Mouse (Mus musculus) E14TG2a.4 (cell line): ENCODE measurements around the gene Hist1h4f.

Experiments used
- CTCF ChIP-seq: conservative IDR thresholded peaks from 2 replicates; pipeline ENCODE4 v1.5.1; 2014; ENCODE audit warnings: low read length
- NANOG ChIP-seq: IDR thresholded peaks from 2 replicates; pipeline ENCODE4 v1.6.1; 2014; ENCODE audit warnings: borderline replicate concordance, low read length, mixed read lengths

DNA sequence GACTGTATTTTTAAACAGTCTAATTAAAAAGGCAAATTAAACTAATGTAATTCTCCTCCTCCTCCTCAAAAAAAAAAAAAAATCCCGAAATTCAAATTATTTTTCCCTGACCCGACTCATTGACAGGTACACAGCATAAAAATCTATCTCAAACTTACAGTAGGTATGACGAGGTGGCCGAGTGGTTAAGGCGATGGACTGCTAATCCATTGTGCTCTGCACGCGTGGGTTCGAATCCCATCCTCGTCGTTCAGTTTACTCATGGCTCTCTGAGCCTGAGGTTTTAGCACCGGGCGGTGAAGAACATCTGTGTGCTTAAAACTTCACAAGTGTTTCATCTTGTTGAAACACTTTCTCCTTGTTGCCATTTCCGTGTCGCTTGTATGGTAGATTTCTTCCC is 29.7 kb downstream of the Hist1h4f start:
- TF ChIP-seq NANOG (no peak), CTCF (no peak)
